Mouse (Mus musculus) E14TG2a.4 (cell line): Measurements from ENCODE around the gene Nek8.

Experiments used
- CTCF ChIP-seq: conservative IDR thresholded peaks from 2 replicates; pipeline ENCODE4 v1.5.1; 2014; ENCODE audit warnings: low read length
- POU5F1 ChIP-seq: IDR thresholded peaks from 2 replicates; pipeline ENCODE4 v1.6.1; 2014; ENCODE audit warnings: low read length, borderline replicate concordance

DNA sequence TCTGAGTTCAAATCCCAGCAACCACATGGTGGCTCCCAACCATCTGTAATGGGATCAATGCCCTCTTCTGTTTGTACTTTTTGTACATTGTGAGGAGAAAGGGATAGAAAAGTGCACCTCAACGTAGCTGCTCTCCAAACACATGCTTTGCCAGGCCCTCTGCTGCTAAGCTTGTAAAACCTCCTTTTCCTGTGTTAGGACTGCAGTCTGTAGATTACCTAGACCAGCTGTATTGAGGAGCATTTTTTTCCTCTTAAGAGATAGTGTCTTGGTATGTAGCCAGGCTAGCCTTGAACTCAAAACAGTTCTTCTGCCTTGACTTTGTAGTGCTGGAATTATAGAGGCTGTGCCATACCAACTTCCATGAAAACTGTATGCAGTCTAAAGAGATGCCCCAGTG lies 40.3 kb downstream of the Nek8 start:
- TF ChIP-seq CTCF (no peak), POU5F1 (no peak)
